Mouse (Mus musculus) midbrain, embryonic 16.5 days (tissue): Measurements from ENCODE around the gene Dhx57. TPM values are rescaled to one million over a fixed set of nuclear protein-coding genes. Genes with fewer than 3 reads are reported as not detected.

Experiments
- ATAC-seq: fragments of 200-750 bp; cut with Nextera tagmentation; 2 replicates; pipeline ENCODE4 v1.8.0; 2017; ENCODE audit warnings: moderate TSS enrichment
- H3K27ac ChIP-seq: fragments of 300-500 bp; sonication (generic); 2 replicates; pipeline ENCODE4 v1.5.1; 2014; ENCODE audit warnings: mild to moderate bottlenecking, low read length, mixed read lengths
- H3K27me3 ChIP-seq: fragments of 300-500 bp; sonication (generic); 2 replicates; pipeline ENCODE4 v1.6.1; 2014; ENCODE audit warnings: low read depth, low read length, mixed read lengths; ENCODE audit not compliant: control insufficient read depth, insufficient read depth
- H3K36me3 ChIP-seq: fragments of 300-500 bp; sonication (generic); 2 replicates; pipeline ENCODE4 v1.6.1; 2014; ENCODE audit warnings: mild to moderate bottlenecking, low read length, moderate library complexity, mixed read lengths; ENCODE audit not compliant: control insufficient read depth, insufficient read depth
- H3K4me1 ChIP-seq: fragments of 300-500 bp; sonication (generic); 2 replicates; pipeline ENCODE4 v1.6.1; 2014; ENCODE audit warnings: mild to moderate bottlenecking, low read length, mixed read lengths; ENCODE audit not compliant: control insufficient read depth, insufficient read depth
- H3K4me2 ChIP-seq: fragments of 300-500 bp; sonication (generic); 2 replicates; pipeline ENCODE4 v1.6.1; 2014; ENCODE audit warnings: mild to moderate bottlenecking, low read length, mixed read lengths
- H3K4me3 ChIP-seq: fragments of 300-500 bp; sonication (generic); 2 replicates; pipeline ENCODE4 v1.5.1; 2014; ENCODE audit warnings: low read depth, mild to moderate bottlenecking, low read length, moderate library complexity, mixed read lengths
- H3K9ac ChIP-seq: fragments of 300-500 bp; sonication (generic); 2 replicates; pipeline ENCODE4 v1.6.1; 2014; ENCODE audit warnings: low read depth, low read length, mixed read lengths
- H3K9me3 ChIP-seq: fragments of 300-500 bp; sonication (generic); replicated peaks from 2 replicates; pipeline ENCODE4 v1.6.1; 2014; ENCODE audit warnings: mild to moderate bottlenecking, low read length, mixed read lengths; ENCODE audit not compliant: control insufficient read depth, poor library complexity, severe bottlenecking
- WGBS: fragments of 180-500 bp; shearing (Covaris S2); extraction: QIAGEN DNeasy Blood & Tissue Kit; methylation state at CpG from one replicate; pipeline ENCODE4 v1.1.7; 2014; 5-methylcytosine and 5-hydroxymethylcytosine counted together
- polyA plus RNA-seq: library from polyadenylated mRNA; unstranded; fragments of >200 nt; fragmentation: Nextera tagmentation; extraction: Ambion mirVana; gene quantifications from 2 replicates; pipeline ENCODE4 v1.2.1, GENCODE M21; 2015

The Dhx57 gene
- polyA plus RNA-seq, 1 experiment from 2014 or later = 57.0 TPM

DNA sequence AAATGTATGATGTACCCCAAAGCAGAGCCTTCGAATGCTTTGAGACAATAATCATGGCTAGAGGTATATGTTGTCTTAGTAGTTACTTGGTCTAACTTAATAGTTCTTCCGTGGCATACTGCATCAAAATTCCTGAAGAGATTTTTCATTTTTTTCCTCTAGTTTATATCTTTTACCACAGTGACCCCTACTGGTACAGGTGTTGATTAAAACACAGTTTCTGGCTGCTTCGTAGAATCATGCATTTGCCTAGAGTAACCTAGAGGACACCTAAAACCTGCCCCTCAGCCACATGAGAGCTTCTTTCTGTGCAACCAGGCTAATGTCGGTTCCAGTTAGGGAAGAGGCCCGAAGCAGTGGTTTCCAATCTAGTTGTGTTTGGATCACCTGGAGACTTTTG, 97.2 kb downstream of the Dhx57 start:
- 71% methylated on average over 5 of the region's 5 CpGs for WGBS
- Histone ChIP-seq H3K36me3 (peaks cover 12% of the 10 kb centered on the region), H3K9ac (no peak overlapping the region), H3K27me3 (no peaks in the 10 kb centered on the region), H3K4me2 (no peak overlapping the region), H3K4me3 (no peak overlapping the region), H3K9me3 (no peaks in the 10 kb centered on the region), H3K27ac (no peak overlapping the region), H3K4me1 (no peaks in the 10 kb centered on the region)
- no peak; the same call in 1 of the 2 replicates for ATAC-seq

Other genes with a start within 250 kb of the Dhx57 start
- 53.9 and 59.2 TPM in 2 replicates for gene Hnrnpll, start 228.1 kb downstream of the Dhx57 start, polyA plus RNA-seq
- gene Galm, start 163.0 kb downstream of the Dhx57 start, polyA plus RNA-seq = 1.4 and 2.0 TPM in 2 replicates
- gene Srsf7, start 83.2 kb downstream of the Dhx57 start, polyA plus RNA-seq = 395 and 441 TPM in 2 replicates
- 0.11 and 0.30 TPM in 2 replicates for gene Ttc39d, start 83.0 kb downstream of the Dhx57 start, polyA plus RNA-seq
- 17.2 and 18.2 TPM in 2 replicates for gene Gemin6, start 66.0 kb downstream of the Dhx57 start, polyA plus RNA-seq
- 48.7 and 48.8 TPM in 2 replicates for gene Morn2, start 273 bp downstream of the Dhx57 start, polyA plus RNA-seq
- gene Arhgef33, start 16.9 kb upstream of the Dhx57 start, polyA plus RNA-seq = 0.92 and 2.2 TPM in 2 replicates
- gene Gm10190, start 83.1 kb upstream of the Dhx57 start, polyA plus RNA-seq = 3.9 and 4.8 TPM in 2 replicates
- 6.6 and 7.5 TPM in 2 replicates for gene Sos1, start 190.0 kb upstream of the Dhx57 start, polyA plus RNA-seq